Mouse (Mus musculus) heart, adult 2 months (tissue): ENCODE measurements at regions not wholly inside any gene's neighbourhood (a gene's known extent, or its start where the extent isn't known, plus 50 kb on each side); places are given as distances from the start of the nearest gene placed in this dataset.
A peak's percentile ranks its signal among the peaks of the same experiment; 100 is the strongest.

Experiments used
- DNase-seq, 2 experiments: peaks; one replicate each; pipeline ENCODE4 v3.0.0; 2021
- H3K27ac ChIP-seq: fragments of 200-600 bp; 2 replicates; pipeline ENCODE4 v1.8.1; 2022
- H3K27me3 ChIP-seq: fragments of 200-500 bp; 2 replicates; pipeline ENCODE4 v1.6.1; 2012; ENCODE audit warnings: mild to moderate bottlenecking, low read length, inconsistent platforms, mixed read lengths; ENCODE audit not compliant: control insufficient read depth, insufficient read depth
- H3K36me3 ChIP-seq: fragments of 200-500 bp; 2 replicates; pipeline ENCODE4 v1.6.1; 2012; ENCODE audit warnings: low read length, inconsistent platforms; ENCODE audit not compliant: control insufficient read depth, insufficient read depth
- H3K4me1 ChIP-seq: fragments of 200-500 bp; 2 replicates; pipeline ENCODE4 v1.6.1; 2011; ENCODE audit warnings: low read length; ENCODE audit not compliant: control insufficient read depth, insufficient read depth
- H3K4me3 ChIP-seq: fragments of 200-600 bp; 2 replicates; pipeline ENCODE4 v1.8.1; 2022
- H3K79me2 ChIP-seq: fragments of 200-500 bp; replicated peaks from 2 replicates; pipeline ENCODE4 v1.6.1; 2012; ENCODE audit warnings: mild to moderate bottlenecking, inconsistent platforms, low read length, moderate library complexity, mixed read lengths; ENCODE audit not compliant: control insufficient read depth, insufficient read depth
- H3K9ac ChIP-seq: fragments of 200-500 bp; 2 replicates; pipeline ENCODE4 v1.6.1; 2012; ENCODE audit warnings: low read depth, mild to moderate bottlenecking, control low read depth, inconsistent platforms, low read length, mixed read lengths
- CTCF ChIP-seq: fragments of 200-600 bp; IDR thresholded peaks from 2 replicates; pipeline ENCODE4 v1.8.1; 2022; ENCODE audit warnings: antibody characterized with exemption, mild to moderate bottlenecking, moderate library complexity
- EP300 ChIP-seq: fragments of 200-500 bp; IDR thresholded peaks from 2 replicates; pipeline ENCODE4 v1.6.1; 2011; ENCODE audit warnings: low read depth, low read length, control low read depth; ENCODE audit not compliant: insufficient read depth
- POLR2A ChIP-seq: fragments of 200-500 bp; IDR thresholded peaks from 2 replicates; pipeline ENCODE4 v1.6.1; 2011; ENCODE audit warnings: mild to moderate bottlenecking, low read depth, low read length, control low read depth; ENCODE audit not compliant: insufficient read depth
- WGBS: fragments of 180-500 bp; shearing (Covaris S2); methylation state at CpG from one replicate; pipeline ENCODE4 v1.1.7; 2018; 5-methylcytosine and 5-hydroxymethylcytosine counted together
- intact Hi-C: fragments of 180-260 bp; cut with DNase I; formaldehyde crosslinking; loops from one replicate; pipeline ENCODE4 v1.15.1; 2025

GRCm38 (mm10) chr6:36248219-36248618 is 139.7 kb upstream of the Chrm2 start:
- Histone ChIP-seq H3K79me2 (no peaks in the 10 kb centered on the region), H3K27me3 (no peaks in the 10 kb centered on the region), H3K36me3 (no peaks in the 10 kb centered on the region), H3K27ac (no peak overlapping the region), H3K9ac (no peak overlapping the region), H3K4me1 (no peaks in the 10 kb centered on the region), H3K4me3 (no peak overlapping the region)
- DNase-seq: no peak
- intact Hi-C loops: loop anchor here (5.0 to 10.0 kb wide), 2 partner anchors 241 to 863 kb away; no protein-coding TSS in a partner anchor
- TF ChIP-seq POLR2A: no peak
- no peak for TF ChIP-seq EP300
- no peak for TF ChIP-seq CTCF
- WGBS: 95% methylated on average over 1 of the region's 1 CpGs

DNA sequence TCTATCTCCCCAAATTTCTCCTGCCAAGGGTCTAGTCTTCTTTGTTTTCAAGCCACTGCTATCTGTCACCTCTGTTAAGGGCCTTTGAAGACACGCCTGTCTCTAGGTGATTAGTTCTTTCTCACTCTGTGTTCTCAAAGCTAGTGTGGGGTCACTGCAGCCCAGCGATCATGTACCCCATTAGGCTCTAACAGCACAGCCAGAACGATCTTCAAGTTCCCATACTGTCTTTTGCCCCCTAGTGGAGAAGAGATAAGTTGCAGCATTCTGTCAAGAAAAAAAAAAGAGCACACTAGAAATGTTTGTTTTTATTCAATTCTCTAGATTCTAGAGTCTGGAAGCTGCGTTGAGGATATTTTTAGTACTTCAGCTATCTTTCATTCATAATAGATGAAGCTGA is 138.8 kb upstream of the Chrm2 start:
- DNase-seq: no peak
- intact Hi-C loops: loop anchor here (5.0 to 10.0 kb wide), 2 partner anchors 242 to 864 kb away; no protein-coding TSS in a partner anchor
- WGBS: 23% methylated on average over 4 of the region's 4 CpGs
- Histone ChIP-seq H3K79me2 (no peaks in the 10 kb centered on the region), H3K36me3 (no peaks in the 10 kb centered on the region), H3K27ac (no peak overlapping the region), H3K4me1 (no peaks in the 10 kb centered on the region), H3K4me3 (no peak overlapping the region), H3K9ac (no peak overlapping the region), H3K27me3 (no peaks in the 10 kb centered on the region)
- TF ChIP-seq CTCF (peak; percentile 74), EP300 (no peak)

- TF ChIP-seq EP300: no peak
- no peak for TF ChIP-seq CTCF
- no peak for TF ChIP-seq POLR2A
- no peaks in the 10 kb centered on the region for H3K79me2 ChIP-seq
- no peaks in the 10 kb centered on the region for H3K27me3 ChIP-seq
- H3K4me3 ChIP-seq: no peak overlapping the region
- 78% methylated on average over 10 of the region's 10 CpGs for WGBS
- H3K27ac ChIP-seq: no peak overlapping the region
- intact Hi-C loops: loop anchor here (10.0 kb wide), 1 partner anchor 638 kb away; no protein-coding TSS in a partner anchor
- no peak overlapping the region for H3K9ac ChIP-seq
- H3K4me1 ChIP-seq: peaks cover 1% of the 10 kb centered on the region
- H3K36me3 ChIP-seq: no peaks in the 10 kb centered on the region
- DNase-seq: no peak
Measured at GRCm38 (mm10) chr6:36266717-36267402, 121.0 kb upstream of the Chrm2 start.

GRCm38 (mm10) chr6:36286664-36287063 is 101.2 kb upstream of the Chrm2 start:
- 78% methylated on average over 10 of the region's 10 CpGs for WGBS
- no peak for DNase-seq
- Histone ChIP-seq H3K79me2 (no peaks in the 10 kb centered on the region), H3K4me3 (no peak overlapping the region), H3K9ac (no peak overlapping the region), H3K36me3 (no peaks in the 10 kb centered on the region), H3K4me1 (no peaks in the 10 kb centered on the region), H3K27ac (no peak overlapping the region), H3K27me3 (no peaks in the 10 kb centered on the region)
- intact Hi-C loops: no loop called here
- no peak for TF ChIP-seq EP300
- TF ChIP-seq CTCF: no peak
- no peak for TF ChIP-seq POLR2A

- Histone ChIP-seq H3K79me2 (no peaks in the 10 kb centered on the region), H3K27ac (no peak overlapping the region), H3K4me1 (no peaks in the 10 kb centered on the region), H3K4me3 (no peak overlapping the region), H3K9ac (no peak overlapping the region), H3K36me3 (no peaks in the 10 kb centered on the region), H3K27me3 (no peaks in the 10 kb centered on the region)
- DNase-seq: no peak
- intact Hi-C loops: no loop called here
- TF ChIP-seq EP300 (no peak), CTCF (no peak), POLR2A (no peak)
- WGBS: 79% methylated on average over 1 of the region's 1 CpGs
Measured at GRCm38 (mm10) chr6:36313586-36313985, 74.3 kb upstream of the Chrm2 start.
